Mouse (Mus musculus) ES-Bruce4 (cell line): Measurements from ENCODE around the gene Klhl21. TPM values are rescaled to one million over a fixed set of nuclear protein-coding genes. Genes with fewer than 3 reads are reported as not detected.

Source experiments
- H3K27ac ChIP-seq: 2 replicates; pipeline ENCODE4 v1.5.1; 2012; ENCODE audit warnings: low read length, inconsistent platforms; ENCODE audit not compliant: insufficient read depth
- H3K27me3 ChIP-seq: 2 replicates; pipeline ENCODE4 v1.6.1; 2012; ENCODE audit warnings: mild to moderate bottlenecking, low read length, inconsistent platforms; ENCODE audit not compliant: control insufficient read depth, poor library complexity, insufficient read depth, severe bottlenecking
- H3K36me3 ChIP-seq: 2 replicates; pipeline ENCODE4 v1.6.1; 2012; ENCODE audit warnings: inconsistent platforms, mild to moderate bottlenecking, low read length, moderate library complexity; ENCODE audit not compliant: control insufficient read depth, poor library complexity, insufficient read depth, severe bottlenecking
- H3K4me1 ChIP-seq: one replicate; pipeline ENCODE4 v1.8.1; 2011; ENCODE audit warnings: low read length; ENCODE audit not compliant: control insufficient read depth, insufficient read depth
- H3K4me3 ChIP-seq: 2 replicates; pipeline ENCODE4 v1.5.1; 2011; ENCODE audit warnings: low read depth, mild to moderate bottlenecking, low read length
- H3K9ac ChIP-seq: 2 replicates; pipeline ENCODE4 v1.6.1; 2012; ENCODE audit warnings: low read depth, mild to moderate bottlenecking, inconsistent platforms; ENCODE audit not compliant: poor library complexity, severe bottlenecking
- H3K9me3 ChIP-seq: replicated peaks from 2 replicates; pipeline ENCODE4 v1.6.1; 2012; ENCODE audit warnings: mild to moderate bottlenecking, low read length, inconsistent platforms; ENCODE audit not compliant: control insufficient read depth, poor library complexity, insufficient read depth, severe bottlenecking
- CTCF ChIP-seq: IDR thresholded peaks from one replicate; pipeline ENCODE4 v1.8.1; 2011; ENCODE audit warnings: low read depth, low read length
- EP300 ChIP-seq: IDR thresholded peaks from 2 replicates; pipeline ENCODE4 v1.6.1; 2011; ENCODE audit warnings: low read depth, low read length; ENCODE audit not compliant: insufficient read depth
- POLR2A ChIP-seq: IDR thresholded peaks from one replicate; pipeline ENCODE4 v1.8.1; 2011; ENCODE audit warnings: low read length; ENCODE audit not compliant: insufficient read depth
- polyA plus RNA-seq: library from polyadenylated mRNA; stranded (reverse); fragments of >200 nt; gene quantifications from 2 replicates; pipeline ENCODE4 v1.2.4, GENCODE M21; 2011; ENCODE audit warnings: low read depth; ENCODE audit not compliant: missing spikeins, insufficient read depth, insufficient read length

The Klhl21 gene
- polyA plus RNA-seq, 1 experiment, result 24.0 TPM

GRCm38 (mm10) chr4:152062390-152063110 lies 53.9 kb downstream of the Klhl21 start:
- no peak for TF ChIP-seq EP300
- no peak for TF ChIP-seq CTCF
- TF ChIP-seq POLR2A, result no peak
- Histone ChIP-seq H3K4me1 (peaks cover 1% of the 10 kb centered on the region), H3K36me3 (peaks cover 20% of the 10 kb centered on the region)

GRCm38 (mm10) chr4:152067280-152067679 lies 58.7 kb downstream of the Klhl21 start:
- Histone ChIP-seq H3K27ac (no peak overlapping the region), H3K4me1 (peaks cover 1% of the 10 kb centered on the region), H3K36me3 (no peaks in the 10 kb centered on the region), H3K9ac (no peak overlapping the region), H3K9me3 (no peaks in the 10 kb centered on the region), H3K4me3 (no peak overlapping the region), H3K27me3 (no peaks in the 10 kb centered on the region)
- TF ChIP-seq POLR2A (no peak), EP300 (no peak), CTCF (no peak)

More at GRCm38 (mm10) chr4:152062390-152063110, 53.9 kb downstream of the Klhl21 start:
- Histone ChIP-seq H3K4me3 (no peak overlapping the region), H3K27me3 (no peaks in the 10 kb centered on the region), H3K27ac (peak overlapping the region; percentile 22; the same call in 1 of the 2 replicates), H3K9ac (no peak overlapping the region), H3K9me3 (no peaks in the 10 kb centered on the region)

Other genes starting within 250 kb of the Klhl21 start
- 85.3 and 99.3 TPM in 2 replicates for gene Camta1, start 146.9 kb upstream of the Klhl21 start, polyA plus RNA-seq
- gene Dnajc11, start 75.1 kb upstream of the Klhl21 start, polyA plus RNA-seq, result 89.1 and 95.3 TPM in 2 replicates
- 20.0 and 20.7 TPM in 2 replicates for gene Thap3, start 19.8 kb upstream of the Klhl21 start, polyA plus RNA-seq
- 49.7 and 52.1 TPM in 2 replicates for gene Phf13, start 12.5 kb upstream of the Klhl21 start, polyA plus RNA-seq
- gene Zbtb48, start 18.9 kb downstream of the Klhl21 start, polyA plus RNA-seq, result 13.4 and 13.5 TPM in 2 replicates
- 0.38 and 0.55 TPM in 2 replicates for gene Tas1r1, start 29.8 kb downstream of the Klhl21 start, polyA plus RNA-seq
- gene Nol9, start 30.5 kb downstream of the Klhl21 start, polyA plus RNA-seq, result 71.0 and 71.7 TPM in 2 replicates
- gene Plekhg5, start 63.7 kb downstream of the Klhl21 start, polyA plus RNA-seq, result 17.5 and 20.5 TPM in 2 replicates
- gene Tnfrsf25, start 107.1 kb downstream of the Klhl21 start, polyA plus RNA-seq, result 1.5 and 2.0 TPM in 2 replicates
- 18.8 and 19.3 TPM in 2 replicates for gene Espn, start 143.6 kb downstream of the Klhl21 start, polyA plus RNA-seq
- gene Hes2, start 150.1 kb downstream of the Klhl21 start, polyA plus RNA-seq, result 0.39 TPM in 1 of 2 replicates, not detected in the other
- gene Acot7, start 169.3 kb downstream of the Klhl21 start, polyA plus RNA-seq, result 49.5 and 52.6 TPM in 2 replicates